Mouse (Mus musculus) liver, embryonic 14.5 days (tissue): ENCODE data around the gene Clcn1. TPM values are rescaled to one million over a fixed set of nuclear protein-coding genes. Genes with fewer than 3 reads are reported as not detected.

Experiments
- ATAC-seq: fragments of 200-750 bp; cut with Nextera tagmentation; 2 replicates; pipeline ENCODE4 v1.8.0; 2017; ENCODE audit warnings: moderate number of reproducible peaks, mild to moderate bottlenecking, moderate library complexity; ENCODE audit not compliant: insufficient read depth
- DNase-seq, 3 experiments: peaks; one replicate each; pipeline ENCODE4 v3.0.0-alpha.2; 2012 to 2013; ENCODE audit warnings: low read depth in 3 of 3, low spot score in 3 of 3
- H3K27ac ChIP-seq: fragments of 300-500 bp; sonication (generic); 2 replicates; pipeline ENCODE4 v1.5.1; 2014; ENCODE audit warnings: moderate library complexity, mild to moderate bottlenecking, control low read depth, inconsistent platforms
- H3K27me3 ChIP-seq: fragments of 300-500 bp; sonication (generic); 2 replicates; pipeline ENCODE4 v1.6.1; 2014; ENCODE audit warnings: mild to moderate bottlenecking, low read length, moderate library complexity; ENCODE audit not compliant: control insufficient read depth, insufficient read depth
- H3K36me3 ChIP-seq: fragments of 300-500 bp; sonication (generic); replicated peaks from 2 replicates; pipeline ENCODE4 v1.6.1; 2014; ENCODE audit warnings: low read depth; ENCODE audit not compliant: control insufficient read depth, insufficient read depth
- H3K4me1 ChIP-seq, 2 experiments: fragments of 200-500 bp in 1 of 2; fragments of 300-500 bp in 1 of 2; sonication (generic) in 1 of 2; replicated peaks; 2 replicates each; pipeline ENCODE4 v1.6.1; 2012 to 2014; ENCODE audit warnings: antibody characterized with exemption in 1 of 2, inconsistent platforms in 1 of 2, low read length in 1 of 2; ENCODE audit not compliant: control insufficient read depth in 2 of 2, insufficient read depth in 2 of 2
- H3K4me2 ChIP-seq: fragments of 300-500 bp; sonication (generic); 2 replicates; pipeline ENCODE4 v1.6.1; 2014; ENCODE audit warnings: low read depth, mild to moderate bottlenecking, control low read depth, moderate library complexity
- H3K4me3 ChIP-seq, 2 experiments: fragments of 200-500 bp in 1 of 2; fragments of 300-500 bp in 1 of 2; sonication (generic) in 1 of 2; 2 replicates each; pipeline ENCODE4 v1.5.1; 2012 to 2014; ENCODE audit warnings: low read depth in 2 of 2, low read length in 2 of 2, mild to moderate bottlenecking in 2 of 2, control low read depth in 1 of 2, inconsistent platforms in 1 of 2, moderate library complexity in 1 of 2; ENCODE audit not compliant: insufficient read depth in 1 of 2
- H3K9ac ChIP-seq: fragments of 300-500 bp; sonication (generic); replicated peaks from 2 replicates; pipeline ENCODE4 v1.6.1; 2014; ENCODE audit warnings: mild to moderate bottlenecking, control low read depth, moderate library complexity
- H3K9me3 ChIP-seq: fragments of 300-500 bp; sonication (generic); 2 replicates; pipeline ENCODE4 v1.6.1; 2016; ENCODE audit warnings: low read length, mixed read lengths; ENCODE audit not compliant: control insufficient read depth
- CTCF ChIP-seq: IDR thresholded peaks from 2 replicates; pipeline ENCODE4 v1.5.1; 2016; ENCODE audit warnings: antibody characterized with exemption, low read depth, control low read depth
- EP300 ChIP-seq: IDR thresholded peaks from 2 replicates; pipeline ENCODE4 v1.6.1; 2016; ENCODE audit warnings: antibody characterized with exemption, low read depth
- WGBS: fragments of 180-500 bp; shearing (Covaris S2); extraction: QIAGEN DNeasy Blood & Tissue Kit; methylation state at CpG from one replicate; pipeline ENCODE4 v1.1.7; 2014; ENCODE audit not compliant: insufficient replicate concordance; 5-methylcytosine and 5-hydroxymethylcytosine counted together
- polyA plus RNA-seq, 2 experiments: library from polyadenylated mRNA; depleted of rRNA in 1 of 2; stranded (reverse) in 1 of 2; unstranded in 1 of 2; fragments of >200 nt; fragmentation: Nextera tagmentation in 1 of 2; extraction: Ambion mirVana in 1 of 2; gene quantifications; 2 replicates each; pipeline versions ENCODE4 v1.2.1 to v1.2.3; 2012 to 2014

Clcn1 gene
- 0.17 and 0.30 TPM in 2 replicates for polyA plus RNA-seq (2012; rRNA removed)
- polyA plus RNA-seq (2014; fragmentation: Nextera tagmentation; extraction: Ambion mirVana): 0.05 TPM in 1 of 2 replicates, not detected in the other

DNA sequence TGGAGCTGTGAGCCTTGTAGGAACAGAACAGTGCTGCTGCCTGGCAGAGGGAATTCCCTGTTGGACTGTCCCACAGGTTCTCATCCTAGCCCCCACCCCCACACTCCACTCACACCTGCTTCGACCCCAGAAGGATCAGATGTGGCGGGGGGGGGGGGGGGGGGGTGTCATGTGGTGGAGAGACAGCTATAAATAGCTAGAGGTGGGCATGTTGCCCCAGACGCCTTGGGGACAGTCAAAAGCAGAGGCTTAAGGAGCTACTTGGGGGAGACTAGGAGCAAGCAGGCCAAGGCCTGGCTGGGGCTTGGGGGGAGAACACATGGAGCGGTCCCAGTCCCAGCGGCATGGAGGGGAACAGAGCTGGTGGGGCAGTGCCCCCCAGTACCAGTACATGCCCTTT lies at the start of gene Clcn1:
Clcn1 (plus strand) TSS at position 238 of the 400 bp plus-strand sequence.
- no peak for DNase-seq
- TF ChIP-seq EP300 (no peak), CTCF (no peak)
- no peaks in the 10 kb centered on the region for H3K4me1 ChIP-seq
- no peak within 1 kb of the TSS for H3K4me3 ChIP-seq
- WGBS: 69% methylated on average over 4 of the region's 5 CpGs
- H3K27ac ChIP-seq: no peak within 1 kb of the TSS
- no peaks in the 10 kb centered on the region for H3K9me3 ChIP-seq
- H3K27me3 ChIP-seq: no peaks in the 10 kb centered on the region
- peaks cover 10% of the 10 kb centered on the region for H3K36me3 ChIP-seq
- no peak for ATAC-seq
- H3K4me2 ChIP-seq: no peak within 1 kb of the TSS
- no peak within 1 kb of the TSS for H3K9ac ChIP-seq

DNA sequence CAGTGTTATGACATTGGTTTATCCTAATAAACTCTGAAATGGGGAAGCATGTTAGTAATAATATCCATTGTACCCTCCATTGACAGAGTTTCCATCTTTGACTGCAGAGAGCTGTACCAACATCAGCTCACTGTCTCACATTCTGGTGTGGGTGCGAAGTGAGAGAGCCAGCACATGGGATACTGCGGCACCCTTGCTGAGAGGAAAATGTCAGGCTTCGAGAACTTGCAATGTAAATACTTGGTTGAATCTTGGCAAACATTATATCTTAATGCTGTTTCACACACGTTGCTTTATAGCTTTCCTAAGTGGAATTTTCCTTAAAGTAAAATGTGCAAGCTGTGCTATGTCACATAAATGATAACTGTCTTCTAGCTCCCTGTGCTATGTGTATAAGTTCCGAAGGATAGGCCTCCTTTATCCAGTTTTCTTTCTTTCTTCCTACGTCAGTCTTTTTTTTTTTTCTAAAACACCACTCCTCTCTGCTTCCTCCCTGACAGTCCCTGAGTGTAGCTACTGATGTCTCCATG lies 49.1 kb upstream of the Clcn1 start:
- no peak for TF ChIP-seq CTCF
- TF ChIP-seq EP300: no peak
- Histone ChIP-seq H3K9me3 (no peaks in the 10 kb centered on the region), H3K27ac (no peak overlapping the region), H3K9ac (no peak overlapping the region), H3K27me3 (no peaks in the 10 kb centered on the region), H3K4me3 (no peak overlapping the region), H3K4me1 (no peaks in the 10 kb centered on the region), H3K4me2 (no peak overlapping the region), H3K36me3 (no peaks in the 10 kb centered on the region)
- no peak for ATAC-seq
- 56% methylated on average over 6 of the region's 6 CpGs for WGBS
- DNase-seq: no peak

DNA sequence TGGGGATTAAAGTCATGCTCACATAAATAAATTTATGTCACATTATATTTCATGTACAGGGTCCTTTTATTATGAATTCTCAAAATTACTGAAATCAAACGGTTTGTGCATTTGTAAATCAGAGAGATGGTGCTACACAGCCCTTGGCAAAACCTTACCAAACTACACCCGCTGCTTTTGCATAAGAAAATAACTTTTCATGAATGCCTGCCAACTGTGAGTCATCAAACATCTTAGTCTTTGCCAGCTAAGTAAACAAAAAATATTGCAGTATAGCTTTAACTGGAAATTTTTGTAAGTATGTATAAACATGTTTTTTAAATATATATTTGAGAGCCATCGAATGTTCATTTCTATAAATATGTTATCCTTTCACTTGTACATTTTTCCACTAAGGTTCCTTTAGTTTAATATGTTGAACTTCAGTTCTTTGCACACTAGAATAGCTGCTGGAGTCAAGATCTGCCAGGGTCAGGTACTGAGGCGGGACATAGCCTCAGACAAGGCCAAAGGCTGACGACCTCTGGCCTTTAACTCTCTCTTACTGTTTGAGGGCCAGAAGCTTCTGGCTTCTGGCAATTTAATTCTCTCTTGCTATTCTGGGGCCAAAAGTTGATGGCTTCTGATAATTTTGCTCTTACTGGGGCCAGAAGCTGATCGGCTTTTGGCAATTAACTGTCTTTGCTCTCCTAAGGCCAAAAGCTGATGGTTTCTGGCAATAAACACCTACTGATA lies 45.0 kb upstream of the Clcn1 start:
- Histone ChIP-seq H3K9ac (no peak overlapping the region), H3K4me1 (peaks cover 7 to 8% of the 10 kb centered on the region in 2 experiments), H3K27me3 (no peaks in the 10 kb centered on the region), H3K4me3 (no peak overlapping the region), H3K27ac (no peak overlapping the region), H3K36me3 (no peaks in the 10 kb centered on the region), H3K9me3 (no peaks in the 10 kb centered on the region), H3K4me2 (no peak overlapping the region)
- 61% methylated on average over 6 of the region's 6 CpGs for WGBS
- ATAC-seq (no peak), DNase-seq (no peak)
- TF ChIP-seq CTCF (no peak), EP300 (no peak)

DNA sequence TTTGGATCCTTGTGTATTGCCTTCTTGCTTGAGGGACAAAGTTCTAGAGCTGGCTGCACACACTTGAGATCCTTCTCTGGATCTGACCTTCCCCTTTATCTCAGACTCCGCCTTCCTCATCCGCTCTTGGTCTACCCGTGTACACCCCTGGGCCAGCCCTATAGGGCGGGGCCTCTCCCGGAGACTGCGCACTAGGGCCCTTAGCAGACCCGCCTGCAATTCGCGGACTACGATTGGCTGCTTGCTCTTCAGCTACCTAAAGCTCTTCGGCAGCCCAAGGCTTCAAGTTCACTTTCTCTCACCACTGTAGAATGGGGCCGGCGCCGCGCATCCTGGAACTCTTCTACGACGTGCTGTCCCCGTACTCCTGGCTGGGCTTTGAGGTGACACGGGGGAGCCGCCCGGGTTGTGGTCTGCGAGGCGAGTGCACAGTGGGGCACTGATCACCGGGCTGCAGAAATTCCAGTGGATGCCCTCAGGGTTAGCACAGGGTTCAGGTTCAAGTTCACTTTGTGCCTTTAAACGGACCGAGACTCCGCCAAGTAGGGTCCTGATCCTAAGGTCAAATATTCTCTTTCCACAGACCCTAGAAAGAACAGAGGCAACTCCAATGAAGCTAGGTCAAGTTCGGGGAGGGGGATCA lies 40.7 kb upstream of the Clcn1 start, which contains the start of gene Gstk1:
Gstk1 (plus strand) TSS at position 225 of the 643 bp plus-strand sequence.
- TF ChIP-seq CTCF: no peak
- TF ChIP-seq EP300: no peak
- no peaks in the 10 kb centered on the region for H3K9me3 ChIP-seq
- DNase-seq: peak; percentile 79 to 80 (median 79)
- no peaks in the 10 kb centered on the region for H3K36me3 ChIP-seq
- H3K4me3 ChIP-seq: peak within 1 kb of the TSS; percentile 40 to 56
- no peaks in the 10 kb centered on the region for H3K27me3 ChIP-seq
- no peak within 1 kb of the TSS for H3K27ac ChIP-seq
- H3K4me2 ChIP-seq: peak within 1 kb of the TSS; percentile 87
- WGBS: 2% methylated on average over 28 of the region's 28 CpGs
- H3K9ac ChIP-seq: peak within 1 kb of the TSS; percentile 53
- H3K4me1 ChIP-seq: peaks cover 12 to 16% of the 10 kb centered on the region in 2 experiments
- peak; percentile 100 for ATAC-seq

DNA sequence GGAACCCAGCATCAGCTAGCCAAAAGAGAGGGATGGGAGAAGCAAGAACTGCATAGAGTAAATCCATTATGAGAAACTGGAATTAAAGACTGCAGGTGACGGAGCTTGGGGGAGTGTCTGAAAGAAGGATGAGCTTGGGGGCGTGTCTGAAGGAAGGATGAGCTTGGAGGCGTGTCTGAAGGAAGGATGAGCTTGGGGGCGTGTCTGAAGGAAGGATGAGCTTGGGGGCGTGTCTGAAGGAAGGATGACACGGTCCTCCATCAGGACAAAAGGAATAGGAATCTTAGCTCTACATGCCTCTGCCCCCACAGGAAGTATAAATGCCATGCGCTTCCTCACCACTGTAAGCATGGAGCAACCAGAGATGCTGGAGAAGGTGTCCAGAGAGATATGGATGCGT lies 39.3 kb upstream of the Clcn1 start:
- H3K9ac ChIP-seq: no peak overlapping the region
- TF ChIP-seq CTCF: no peak
- TF ChIP-seq EP300: no peak
- no peak overlapping the region for H3K4me3 ChIP-seq
- no peaks in the 10 kb centered on the region for H3K36me3 ChIP-seq
- peak in 1 of 3 experiments; percentile 37 for DNase-seq
- no peak overlapping the region for H3K27ac ChIP-seq
- WGBS: 17% methylated on average over 8 of the region's 8 CpGs
- H3K9me3 ChIP-seq: no peaks in the 10 kb centered on the region
- no peaks in the 10 kb centered on the region for H3K27me3 ChIP-seq
- peaks cover 12 to 16% of the 10 kb centered on the region in 2 experiments for H3K4me1 ChIP-seq
- ATAC-seq: no peak; the same call in 1 of the 2 replicates
- no peak overlapping the region for H3K4me2 ChIP-seq
